Mouse (Mus musculus) heart, adult 2 months (tissue): Measurements from ENCODE around the gene Spred2.

Experiments used
- CTCF ChIP-seq: fragments of 200-600 bp; IDR thresholded peaks from 2 replicates; pipeline ENCODE4 v1.8.1; 2022; ENCODE audit warnings: antibody characterized with exemption, mild to moderate bottlenecking, moderate library complexity
- POLR2A ChIP-seq: fragments of 200-500 bp; IDR thresholded peaks from 2 replicates; pipeline ENCODE4 v1.6.1; 2011; ENCODE audit warnings: mild to moderate bottlenecking, low read depth, low read length, control low read depth; ENCODE audit not compliant: insufficient read depth

- no peak for TF ChIP-seq CTCF
- TF ChIP-seq POLR2A, result no peak
Observed at GRCm38 (mm10) chr11:19875551-19875950, 48.6 kb upstream of the Spred2 start.
